Mouse (Mus musculus): ENCODE results near the gene Bean1.
A peak's percentile ranks its signal among the peaks of the same experiment; 100 is the strongest.

GRCm38 (mm10) chr8:104253016-104253415 lies 82.8 kb downstream of the Bean1 start:
- TF ChIP-seq CTCF (IDR thresholded peaks at IDR 0.05; ENCODE audit: low read depth), result peak; percentile 82
- no peak for TF ChIP-seq EP300 (IDR thresholded peaks at IDR 0.05; ENCODE audit: low read depth)

Measured in liver, embryonic 14.5 days (tissue).